Mouse (Mus musculus) myocyte (in vitro differentiated cells): Measurements from ENCODE around the gene Ugt3a2.

Experiments
- POLR2A ChIP-seq: IDR thresholded peaks from one replicate; pipeline ENCODE4 v1.6.1; 2011; ENCODE audit warnings: low read depth, mild to moderate bottlenecking, control low read depth, moderate library complexity; ENCODE audit not compliant: insufficient read length
- POLR2AphosphoS2 ChIP-seq: IDR thresholded peaks from one replicate; pipeline ENCODE4 v1.6.1; 2011; ENCODE audit warnings: low read depth, control low read depth; ENCODE audit not compliant: insufficient read length
- USF1 ChIP-seq: IDR thresholded peaks from one replicate; pipeline ENCODE4 v1.6.1; 2011; ENCODE audit warnings: low read depth, mild to moderate bottlenecking, control low read depth, moderate library complexity

- TF ChIP-seq POLR2AphosphoS2: no peak
- no peak for TF ChIP-seq USF1
- no peak for TF ChIP-seq POLR2A
Measured at GRCm38 (mm10) chr15:9289660-9290059, 45.7 kb upstream of the Ugt3a2 start.
